13 mouse cellular contexts compared by ENCODE assay signal in genomic region chr3:129553661-129554060, GRCm38 (mm10). TPM values are rescaled to one million over a fixed set of nuclear protein-coding genes. Genes with fewer than 3 reads are reported as not detected.
A peak's percentile ranks its signal among the peaks of the same experiment; 100 is the strongest.
DNase-seq lines count a peak whose midpoint lies in the region; ATAC-seq and TF ChIP-seq lines count a peak whose summit lies in the region.
"Had no signal": no experiment of that assay in that cellular context is flagged by ENCODE, and none has a peak within 500 bp of the region (broad histone marks: within the 10 kb centered on the region; RNA-seq: fewer than 3 reads in every experiment).

No protein-coding gene starts in this region.

- 0 out of 2 replicates have a peak, but pooled peaks cover 2% of the 10 kb centered on the region for H3K36me3 ChIP-seq in kidney, embryonic 14.5 days (ENCODE audit: control insufficient read depth, insufficient read depth, low read length)
- 0 out of 2 replicates have a peak, but pooled peaks cover 3% of the 10 kb centered on the region for H3K36me3 ChIP-seq in liver, postnatal 0 days (replicated peaks; ENCODE audit: insufficient read depth, low read length)
- H3K36me3 ChIP-seq in midbrain, embryonic 16.5 days (ENCODE audit: control insufficient read depth, insufficient read depth, low read length), result no peaks in the 10 kb centered on the region
- H3K36me3 ChIP-seq: midbrain, embryonic 15.5 days had no signal

- no peak for DNase-seq in kidney, postnatal 36 days
- peak; percentile 33 for DNase-seq in thymus, postnatal 0 days (ENCODE audit: low spot score)
- no peak for DNase-seq in thymus, postnatal 10 days (ENCODE audit: low spot score in 2 of 2)
- DNase-seq in liver, postnatal 0 days, result no peak
- no peak for DNase-seq in heart, adult 8-10 months (ENCODE audit: low spot score)
- DNase-seq in ovary, adult 18-20 months (ENCODE audit: low spot score), result no peak
- DNase-seq: cerebellum, postnatal 25 days; right cerebral cortex, postnatal 4 days had no signal

- no peaks in the 10 kb centered on the region for H3K9me3 ChIP-seq in kidney, embryonic 14.5 days (ENCODE audit: control insufficient read depth, low read length)
- H3K9me3 ChIP-seq in liver, postnatal 0 days (ENCODE audit: low read length), result no peaks in the 10 kb centered on the region
- H3K9me3 ChIP-seq in midbrain, embryonic 16.5 days (replicated peaks; ENCODE audit: control insufficient read depth, low read length, poor library complexity, severe bottlenecking), result no peaks in the 10 kb centered on the region
- H3K9me3 ChIP-seq: limb, embryonic 15.5 days; midbrain, embryonic 15.5 days; neural tube, embryonic 12.5 days had no signal

- H3K4me3 ChIP-seq in kidney, embryonic 14.5 days (ENCODE audit: low read length), result no peak overlapping the region
- no peak overlapping the region for H3K4me3 ChIP-seq in liver, postnatal 0 days (ENCODE audit: low read depth, low read length)
- H3K4me3 ChIP-seq in midbrain, embryonic 16.5 days (ENCODE audit: low read depth, low read length), result no peak overlapping the region
- H3K4me3 ChIP-seq: limb, embryonic 15.5 days; midbrain, embryonic 15.5 days; neural tube, embryonic 12.5 days had no signal

- H3K9ac ChIP-seq in kidney, embryonic 14.5 days (ENCODE audit: low read depth, low read length), result no peak overlapping the region
- H3K9ac ChIP-seq in liver, postnatal 0 days (replicated peaks), result no peak overlapping the region
- no peak overlapping the region for H3K9ac ChIP-seq in midbrain, embryonic 16.5 days (ENCODE audit: low read depth, low read length)
- H3K9ac ChIP-seq: limb, embryonic 15.5 days; midbrain, embryonic 15.5 days; neural tube, embryonic 12.5 days had no signal

- no peaks in the 10 kb centered on the region for H3K27me3 ChIP-seq in kidney, embryonic 14.5 days (ENCODE audit: control insufficient read depth, insufficient read depth, low read length)
- H3K27me3 ChIP-seq in liver, postnatal 0 days (ENCODE audit: insufficient read depth, low read length), result no peaks in the 10 kb centered on the region
- no peaks in the 10 kb centered on the region for H3K27me3 ChIP-seq in midbrain, embryonic 16.5 days (ENCODE audit: control insufficient read depth, insufficient read depth, low read depth, low read length)
- H3K27me3 ChIP-seq: limb, embryonic 15.5 days; midbrain, embryonic 15.5 days; neural tube, embryonic 12.5 days had no signal

- H3K27ac ChIP-seq in kidney, embryonic 14.5 days (ENCODE audit: low read depth, low read length), result peak overlapping the region; percentile 69; the same call in 1 of the 2 replicates
- no peak overlapping the region for H3K27ac ChIP-seq in liver, postnatal 0 days (ENCODE audit: low read depth)
- H3K27ac ChIP-seq in midbrain, embryonic 16.5 days (ENCODE audit: low read length), result no peak overlapping the region
- H3K27ac ChIP-seq: limb, embryonic 15.5 days; midbrain, embryonic 15.5 days; neural tube, embryonic 12.5 days had no signal

- no peak for TF ChIP-seq CTCF in liver, postnatal 0 days (IDR thresholded peaks at IDR 0.05; ENCODE audit: low read depth)

- ATAC-seq in kidney, embryonic 14.5 days (ENCODE audit: low FRiP score, low TSS enrichment), result no peak
- no peak for ATAC-seq in liver, postnatal 0 days
- no peak for ATAC-seq in midbrain, embryonic 16.5 days
- ATAC-seq: midbrain, embryonic 15.5 days had no signal

- H3K4me2 ChIP-seq in kidney, embryonic 14.5 days (replicated peaks; ENCODE audit: low read depth, low read length), result no peak overlapping the region
- H3K4me2 ChIP-seq in liver, postnatal 0 days (ENCODE audit: low read depth, low read length), result peak overlapping the region; percentile 6; the same call in 1 of the 2 replicates
- H3K4me2 ChIP-seq in midbrain, embryonic 16.5 days (ENCODE audit: low read length), result no peak overlapping the region
- H3K4me2 ChIP-seq: limb, embryonic 15.5 days; midbrain, embryonic 15.5 days; neural tube, embryonic 12.5 days had no signal

- WGBS in kidney, embryonic 14.5 days, result 93% methylated on average over 10 of the region's 10 CpGs
- WGBS in liver, postnatal 0 days (ENCODE audit: insufficient replicate concordance), result 36% methylated on average over 10 of the region's 10 CpGs
- WGBS in midbrain, embryonic 16.5 days, result 94% methylated on average over 10 of the region's 10 CpGs

- TF ChIP-seq EP300 in liver, postnatal 0 days (IDR thresholded peaks at IDR 0.05; ENCODE audit: low read depth), result no peak

- peaks cover 22% of the 10 kb centered on the region for H3K4me1 ChIP-seq in kidney, embryonic 14.5 days (ENCODE audit: control insufficient read depth, insufficient read depth, low read length)
- H3K4me1 ChIP-seq in liver, postnatal 0 days (ENCODE audit: insufficient read depth), result peaks cover 29% of the 10 kb centered on the region
- no peaks in the 10 kb centered on the region for H3K4me1 ChIP-seq in midbrain, embryonic 16.5 days (ENCODE audit: control insufficient read depth, insufficient read depth, low read length)
- H3K4me1 ChIP-seq: midbrain, embryonic 15.5 days; neural tube, embryonic 12.5 days had no signal

RNA-seq across cellular contexts. Expression of gene Elovl6, which starts 21.5 kb away (rescaled TPM):
- 38.9 and 50.4 TPM in 2 replicates for polyA plus RNA-seq in kidney, embryonic 14.5 days (2014; fragmentation: Nextera tagmentation; extraction: Ambion mirVana)
- 6.6 and 9.2 TPM in 2 replicates for polyA plus RNA-seq in thymus, postnatal 0 days (2015; fragmentation: Nextera tagmentation; extraction: Ambion mirVana)
- 6.6 and 8.0 TPM in 2 replicates for polyA plus RNA-seq in liver, postnatal 0 days (2015; fragmentation: Nextera tagmentation; extraction: Ambion mirVana)
- 1 to 10 TPM in 2 of 4 experiments, under 1 TPM in 2; 0.40 to 1.1 (median 0.92) TPM for total RNA-seq in heart, adult 8-10 months (2022)
- 42.5 and 46.7 TPM in 2 replicates for polyA plus RNA-seq in midbrain, embryonic 16.5 days (2015; fragmentation: Nextera tagmentation; extraction: Ambion mirVana)
